Mouse (Mus musculus) testis, adult 2 months (tissue): ENCODE results near the gene Gm49601. TPM values are rescaled to one million over a fixed set of nuclear protein-coding genes. Genes with fewer than 3 reads are reported as not detected.

Experiments used
- H3K27ac ChIP-seq: fragments of 200-500 bp; 2 replicates; pipeline ENCODE4 v1.5.1; 2012; ENCODE audit warnings: low read depth, low read length; ENCODE audit not compliant: control insufficient read depth, insufficient read depth
- H3K27me3 ChIP-seq: fragments of 200-500 bp; 2 replicates; pipeline ENCODE4 v1.6.1; 2012; ENCODE audit warnings: mild to moderate bottlenecking, low read length, moderate library complexity; ENCODE audit not compliant: control insufficient read depth, insufficient read depth
- H3K36me3 ChIP-seq: fragments of 200-500 bp; 2 replicates; pipeline ENCODE4 v1.6.1; 2012; ENCODE audit warnings: mild to moderate bottlenecking, low read length; ENCODE audit not compliant: control insufficient read depth, insufficient read depth
- H3K4me1 ChIP-seq: fragments of 200-500 bp; 2 replicates; pipeline ENCODE4 v1.6.1; 2012; ENCODE audit warnings: low read length; ENCODE audit not compliant: control insufficient read depth, insufficient read depth
- H3K4me3 ChIP-seq: fragments of 200-500 bp; 2 replicates; pipeline ENCODE4 v1.5.1; 2012; ENCODE audit warnings: low read depth, mild to moderate bottlenecking, low read length, moderate library complexity, mixed read lengths; ENCODE audit not compliant: control insufficient read depth
- CTCF ChIP-seq: fragments of 200-500 bp; IDR thresholded peaks from 2 replicates; pipeline ENCODE4 v1.5.1; 2012; ENCODE audit warnings: low read depth, mild to moderate bottlenecking, inconsistent platforms, low read length, moderate library complexity; ENCODE audit not compliant: control insufficient read depth, insufficient read depth, insufficient replicate concordance
- POLR2A ChIP-seq: fragments of 200-500 bp; IDR thresholded peaks from 2 replicates; pipeline ENCODE4 v1.6.1; 2012; ENCODE audit warnings: low read depth, mild to moderate bottlenecking, inconsistent platforms, low read length, moderate library complexity; ENCODE audit not compliant: control insufficient read depth
- polyA plus RNA-seq: library from polyadenylated mRNA; depleted of rRNA; stranded (reverse); fragments of >200 nt; gene quantifications from 2 replicates; pipeline ENCODE4 v1.2.3, GENCODE M21; 2012

The Gm49601 gene
- polyA plus RNA-seq, 1 experiment = 9.5 TPM

DNA sequence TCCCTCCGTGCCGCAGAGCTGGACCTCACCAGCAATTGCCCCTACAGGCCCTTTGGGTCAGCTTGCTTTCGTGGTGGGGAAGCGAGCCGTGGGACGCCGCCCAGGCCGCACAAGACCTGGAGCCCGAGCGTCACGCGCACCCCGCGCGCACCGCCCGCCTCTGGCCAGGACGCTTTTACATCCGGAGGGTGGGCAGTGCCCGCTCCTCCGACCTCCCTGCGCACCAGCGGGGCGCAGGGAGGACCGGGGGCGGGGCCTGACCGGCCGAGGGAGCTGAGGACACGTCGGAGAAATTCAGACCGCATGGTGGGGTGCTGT is 37.5 kb downstream of the Gm49601 start:
- H3K4me3 ChIP-seq = peak overlapping the region; percentile 33
- H3K36me3 ChIP-seq = no peaks in the 10 kb centered on the region
- H3K27me3 ChIP-seq = no peaks in the 10 kb centered on the region; the same call in 1 of the 2 replicates
- no peak overlapping the region for H3K27ac ChIP-seq
- TF ChIP-seq POLR2A = no peak
- no peak for TF ChIP-seq CTCF
- peaks cover 65% of the 10 kb centered on the region for H3K4me1 ChIP-seq

- H3K4me3 ChIP-seq = peak overlapping the region; percentile 33
- H3K36me3 ChIP-seq = no peaks in the 10 kb centered on the region
- TF ChIP-seq CTCF (no peak), POLR2A (no peak)
- H3K4me1 ChIP-seq = peaks cover 64% of the 10 kb centered on the region
- H3K27me3 ChIP-seq = no peaks in the 10 kb centered on the region; the same call in 1 of the 2 replicates
- H3K27ac ChIP-seq = no peak overlapping the region
Measured at GRCm38 (mm10) chr16:18587847-18588737, 38.1 kb downstream of the Gm49601 start.

DNA sequence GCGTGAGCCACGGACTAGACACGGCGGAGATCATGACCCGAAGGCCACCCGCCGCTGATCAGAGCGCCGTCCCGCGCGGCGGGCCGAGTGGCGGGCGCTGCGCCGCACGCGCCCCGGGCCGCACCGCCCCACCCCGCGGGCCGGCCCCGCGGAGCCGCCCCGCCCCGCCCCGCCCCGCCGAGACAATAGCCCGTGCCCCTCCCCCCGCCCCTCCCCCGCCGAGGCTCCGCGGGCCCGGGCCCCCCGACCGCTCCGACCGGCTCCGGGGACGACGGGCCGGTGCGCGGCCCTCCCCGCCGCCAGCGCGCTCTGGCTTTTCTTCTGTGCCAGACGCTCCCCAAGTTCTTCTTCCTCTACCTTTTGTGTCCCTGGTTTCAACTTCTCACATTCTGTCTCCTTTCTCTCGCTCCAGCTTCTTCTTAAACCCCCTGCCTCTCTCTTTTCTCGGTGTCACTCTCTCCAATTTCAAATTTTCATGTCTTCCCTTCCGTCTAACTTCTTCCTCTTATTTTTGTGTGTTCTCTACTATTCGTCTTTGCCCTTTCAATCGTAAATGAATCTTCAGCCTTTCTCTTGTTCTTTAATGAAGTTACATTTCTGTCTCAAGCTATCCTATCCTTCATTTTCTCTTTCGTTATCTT is 39.2 kb downstream of the Gm49601 start:
- H3K27me3 ChIP-seq = no peaks in the 10 kb centered on the region; the same call in 1 of the 2 replicates
- H3K27ac ChIP-seq = no peak overlapping the region
- H3K36me3 ChIP-seq = no peaks in the 10 kb centered on the region
- H3K4me3 ChIP-seq = peak overlapping the region; percentile 82
- H3K4me1 ChIP-seq = peaks cover 75% of the 10 kb centered on the region
- TF ChIP-seq CTCF (no peak), POLR2A (no peak)

DNA sequence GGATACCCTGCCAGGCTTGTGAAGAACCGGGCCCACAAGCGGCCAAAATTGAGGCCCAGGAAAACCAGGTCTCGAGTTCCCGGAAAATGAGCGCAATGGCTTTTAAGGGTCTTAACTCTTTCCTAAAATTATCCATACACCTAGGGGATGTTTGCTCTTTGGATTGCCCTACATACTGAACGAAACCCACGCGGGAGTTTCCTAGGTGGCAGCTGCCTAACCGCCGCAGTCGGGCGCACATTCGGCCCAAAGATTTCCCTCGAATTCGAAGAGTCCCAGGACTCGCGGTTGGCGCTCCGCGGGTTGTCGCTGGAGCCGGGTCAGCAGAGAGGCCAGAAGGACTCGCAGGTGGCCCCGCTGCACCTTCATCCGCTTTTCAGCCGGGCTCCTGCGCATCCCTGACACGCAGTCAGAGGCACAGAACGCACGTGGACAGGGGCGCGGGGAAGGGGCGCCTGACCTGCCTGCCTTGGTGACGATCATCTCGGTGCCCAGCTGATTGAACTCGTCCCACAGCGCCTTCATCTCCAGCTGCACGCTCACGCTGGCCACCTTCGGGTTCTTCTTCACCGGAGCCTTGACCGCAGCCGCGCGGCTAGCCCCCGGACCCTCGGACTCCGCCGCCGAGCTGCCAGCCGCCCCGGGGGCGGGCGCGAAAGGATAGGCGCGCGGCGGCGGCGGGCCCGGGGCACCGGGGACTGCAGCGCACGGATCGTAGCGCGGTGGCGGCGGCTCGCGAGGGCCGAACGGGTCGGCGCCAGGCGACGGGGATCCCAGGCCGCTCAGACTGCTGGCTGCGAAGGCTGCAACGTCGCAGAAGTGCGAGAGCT is 39.9 kb downstream of the Gm49601 start:
- peaks cover 74% of the 10 kb centered on the region for H3K4me1 ChIP-seq
- no peaks in the 10 kb centered on the region; the same call in 1 of the 2 replicates for H3K27me3 ChIP-seq
- TF ChIP-seq CTCF = no peak
- no peaks in the 10 kb centered on the region for H3K36me3 ChIP-seq
- H3K27ac ChIP-seq = peak overlapping the region; percentile 39; the same call in 1 of the 2 replicates
- H3K4me3 ChIP-seq = peak overlapping the region; percentile 82

- TF ChIP-seq CTCF (no peak), POLR2A (no peak)
- Histone ChIP-seq H3K4me3 (no peak overlapping the region), H3K27me3 (no peaks in the 10 kb centered on the region; the same call in 1 of the 2 replicates), H3K4me1 (peaks cover 68% of the 10 kb centered on the region), H3K27ac (no peak overlapping the region), H3K36me3 (no peaks in the 10 kb centered on the region)
Measured at GRCm38 (mm10) chr16:18585676-18586075, 40.6 kb downstream of the Gm49601 start.

DNA sequence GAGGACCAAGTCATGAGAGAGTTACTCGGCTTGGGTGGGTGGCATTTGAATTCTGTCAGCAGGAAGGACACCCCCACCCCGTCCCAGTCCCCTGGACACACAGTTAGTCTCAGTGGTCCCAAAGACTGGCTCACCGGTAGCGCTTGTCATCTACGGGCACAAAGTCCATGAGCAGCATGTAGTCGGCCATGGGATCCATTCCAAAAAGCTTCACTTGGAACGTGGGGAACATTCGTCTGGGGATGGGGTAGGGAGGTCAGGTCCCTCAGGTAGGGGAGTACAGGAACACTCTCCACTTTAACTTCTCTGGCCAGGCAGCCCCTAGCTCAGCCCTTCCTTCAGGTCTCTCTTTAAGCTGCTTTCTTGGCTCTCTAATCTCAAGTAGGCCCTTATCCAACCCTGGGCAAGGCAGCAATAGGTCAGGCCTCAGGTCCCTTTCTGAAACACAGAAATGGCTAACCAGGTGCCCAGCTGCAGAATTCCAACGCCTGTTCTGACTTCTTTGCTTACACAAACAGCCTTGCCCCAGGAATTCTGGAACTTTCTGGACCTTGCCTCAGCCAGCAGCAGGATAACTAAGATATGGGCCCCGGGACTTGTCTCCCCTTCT is 41.2 kb downstream of the Gm49601 start:
- Histone ChIP-seq H3K27ac (no peak overlapping the region), H3K27me3 (no peaks in the 10 kb centered on the region; the same call in 1 of the 2 replicates), H3K4me3 (no peak overlapping the region), H3K4me1 (peaks cover 61% of the 10 kb centered on the region), H3K36me3 (no peaks in the 10 kb centered on the region)
- no peak for TF ChIP-seq POLR2A

- Histone ChIP-seq H3K4me1 (peaks cover 54% of the 10 kb centered on the region), H3K27me3 (no peaks in the 10 kb centered on the region; the same call in 1 of the 2 replicates), H3K4me3 (no peak overlapping the region), H3K36me3 (no peaks in the 10 kb centered on the region), H3K27ac (no peak overlapping the region)
- TF ChIP-seq CTCF (no peak), POLR2A (no peak)
Measured at GRCm38 (mm10) chr16:18583673-18584357, 42.4 kb downstream of the Gm49601 start.
